Mouse (Mus musculus): ENCODE data around the gene Klra17. TPM values are rescaled to one million over a fixed set of nuclear protein-coding genes. Genes with fewer than 3 reads are reported as not detected.
"Not testable (repeated sequence)": the region's sequence is repeated elsewhere in the genome, so short reads cannot be mapped to it uniquely, and the experiment has no call there.

Klra17 gene
- not detected in 2 replicates for polyA plus RNA-seq (2015; fragmentation: Nextera tagmentation; extraction: Ambion mirVana)

GRCm38 (mm10) chr6:129876549-129876948, at the start of gene Klra17:
Gene Klra17 (minus strand): TSS chr6:129876672.
- H3K9me3 ChIP-seq: peaks cover 11% of the 10 kb centered on the region; the same call in 1 of the 2 replicates
- H3K4me3 ChIP-seq (replicated peaks): no peak within 1 kb of the TSS
- H3K4me1 ChIP-seq (replicated peaks): no peaks in the 10 kb centered on the region
- H3K9ac ChIP-seq (replicated peaks): no peak within 1 kb of the TSS
- no peak for ATAC-seq
- H3K27me3 ChIP-seq: no peaks in the 10 kb centered on the region
- no peaks in the 10 kb centered on the region for H3K36me3 ChIP-seq
- H3K4me2 ChIP-seq (replicated peaks): no peak within 1 kb of the TSS
- WGBS: 57% methylated on average over 1 of the region's 1 CpGs
- H3K27ac ChIP-seq: no peak within 1 kb of the TSS

GRCm38 (mm10) chr6:129917476-129917946, 41.0 kb upstream of the Klra17 start, which contains the start of gene Klra5:
Gene Klra5 (minus strand): TSS chr6:129917650.
- H3K4me2 ChIP-seq (replicated peaks); H3K27me3 ChIP-seq; H3K27ac ChIP-seq; H3K4me3 ChIP-seq (replicated peaks); H3K9ac ChIP-seq (replicated peaks); H3K4me1 ChIP-seq (replicated peaks); ATAC-seq; H3K36me3 ChIP-seq: not testable (repeated sequence)
- peaks cover 32% of the 10 kb centered on the region for H3K9me3 ChIP-seq

GRCm38 (mm10) chr6:129916996-129917395, 40.5 kb upstream of the Klra17 start:
- Histone ChIP-seq H3K4me1 (replicated peaks) (no peaks in the 10 kb centered on the region), H3K36me3 (no peaks in the 10 kb centered on the region), H3K27me3 (no peaks in the 10 kb centered on the region), H3K9me3 (peaks cover 30% of the 10 kb centered on the region; the same call in 1 of the 2 replicates), H3K27ac (no peak overlapping the region), H3K4me3 (replicated peaks) (no peak overlapping the region), H3K4me2 (replicated peaks) (no peak overlapping the region), H3K9ac (replicated peaks) (no peak overlapping the region)
- ATAC-seq: no peak
- WGBS: 74% methylated on average over 1 of the region's 1 CpGs

- ATAC-seq: no peak
- 88% methylated on average over 2 of the region's 2 CpGs for WGBS
Observed at GRCm38 (mm10) chr6:129882525-129882924, 6.1 kb upstream of the Klra17 start.

GRCm38 (mm10) chr6:129862349-129862748, 14.1 kb downstream of the Klra17 start, which contains the start of gene Gm17631:
Gene Gm17631 (plus strand): TSS chr6:129862649.
- H3K27ac ChIP-seq; H3K36me3 ChIP-seq; H3K27me3 ChIP-seq; H3K9ac ChIP-seq (replicated peaks); H3K4me3 ChIP-seq (replicated peaks); H3K4me2 ChIP-seq (replicated peaks); ATAC-seq; H3K4me1 ChIP-seq (replicated peaks): not testable (repeated sequence)
- H3K9me3 ChIP-seq: peaks cover 16% of the 10 kb centered on the region; the same call in 1 of the 2 replicates
- WGBS: no CpG with 5 or more reads among the region's 3 CpGs

More at GRCm38 (mm10) chr6:129882525-129882924, 6.1 kb upstream of the Klra17 start:
- Histone ChIP-seq H3K27ac (no peak overlapping the region), H3K4me1 (replicated peaks) (no peaks in the 10 kb centered on the region), H3K27me3 (no peaks in the 10 kb centered on the region), H3K4me2 (replicated peaks) (no peak overlapping the region), H3K4me3 (replicated peaks) (no peak overlapping the region), H3K9ac (replicated peaks) (no peak overlapping the region), H3K9me3 (peaks cover 23% of the 10 kb centered on the region; the same call in 1 of the 2 replicates), H3K36me3 (no peaks in the 10 kb centered on the region)

GRCm38 (mm10) chr6:129825559-129825958, 50.9 kb downstream of the Klra17 start:
- Histone ChIP-seq H3K27ac (no peak overlapping the region), H3K9ac (replicated peaks) (no peak overlapping the region), H3K4me3 (replicated peaks) (no peak overlapping the region), H3K27me3 (no peaks in the 10 kb centered on the region), H3K4me1 (replicated peaks) (no peaks in the 10 kb centered on the region), H3K4me2 (replicated peaks) (no peak overlapping the region), H3K36me3 (no peaks in the 10 kb centered on the region), H3K9me3 (peaks cover 20% of the 10 kb centered on the region)
- WGBS: 73% methylated on average over 1 of the region's 1 CpGs
- ATAC-seq: no peak

GRCm38 (mm10) chr6:129824004-129824403, 52.5 kb downstream of the Klra17 start:
- Histone ChIP-seq H3K4me1 (replicated peaks) (no peaks in the 10 kb centered on the region), H3K9ac (replicated peaks) (no peak overlapping the region), H3K4me3 (replicated peaks) (no peak overlapping the region), H3K4me2 (replicated peaks) (no peak overlapping the region), H3K27ac (no peak overlapping the region), H3K36me3 (no peaks in the 10 kb centered on the region), H3K27me3 (no peaks in the 10 kb centered on the region), H3K9me3 (peaks cover 19% of the 10 kb centered on the region)
- ATAC-seq: no peak
- 93% methylated on average over 1 of the region's 1 CpGs for WGBS

- 73% methylated on average over 3 of the region's 3 CpGs for WGBS
- no peak overlapping the region for H3K4me3 ChIP-seq (replicated peaks)
- H3K4me2 ChIP-seq (replicated peaks): no peak overlapping the region
- no peak for ATAC-seq
- H3K4me1 ChIP-seq (replicated peaks): no peaks in the 10 kb centered on the region
- peaks cover 4% of the 10 kb centered on the region for H3K9me3 ChIP-seq
- H3K27me3 ChIP-seq: no peaks in the 10 kb centered on the region
- no peak overlapping the region for H3K27ac ChIP-seq
- H3K9ac ChIP-seq (replicated peaks): no peak overlapping the region
- no peaks in the 10 kb centered on the region for H3K36me3 ChIP-seq
Observed at GRCm38 (mm10) chr6:129817731-129818130, 58.7 kb downstream of the Klra17 start.

- H3K36me3 ChIP-seq; H3K4me1 ChIP-seq (replicated peaks); ATAC-seq; H3K9ac ChIP-seq (replicated peaks); H3K27me3 ChIP-seq; H3K4me2 ChIP-seq (replicated peaks); H3K4me3 ChIP-seq (replicated peaks); H3K9me3 ChIP-seq; H3K27ac ChIP-seq: not testable (repeated sequence)
- 88% methylated on average over 3 of the region's 3 CpGs for WGBS
Observed at GRCm38 (mm10) chr6:129784170-129784569, 92.3 kb downstream of the Klra17 start, which contains the start of gene Gm156. Gene Gm156 (minus strand): TSS chr6:129784270.

Other genes starting within 250 kb of the Klra17 start
- gene Klrc3, start 233.3 kb downstream of the Klra17 start, polyA plus RNA-seq (2015; fragmentation: Nextera tagmentation; extraction: Ambion mirVana): not detected in 2 replicates
- not detected in 2 replicates for gene Klrc2, start 216.0 kb downstream of the Klra17 start, polyA plus RNA-seq (2015; fragmentation: Nextera tagmentation; extraction: Ambion mirVana)
- gene Klrc1, start 197.7 kb downstream of the Klra17 start, polyA plus RNA-seq (2015; fragmentation: Nextera tagmentation; extraction: Ambion mirVana): not detected in 2 replicates
- gene Klri1, start 159.5 kb downstream of the Klra17 start, polyA plus RNA-seq (2015; fragmentation: Nextera tagmentation; extraction: Ambion mirVana): not detected in 2 replicates
- not detected in 2 replicates for gene Klri2, start 136.2 kb downstream of the Klra17 start, polyA plus RNA-seq (2015; fragmentation: Nextera tagmentation; extraction: Ambion mirVana)
- not detected in 2 replicates for gene Gm156, start 92.4 kb downstream of the Klra17 start, polyA plus RNA-seq (2015; fragmentation: Nextera tagmentation; extraction: Ambion mirVana)
- gene Gm17631, start 14.0 kb downstream of the Klra17 start, polyA plus RNA-seq (2015; fragmentation: Nextera tagmentation; extraction: Ambion mirVana): not detected in 2 replicates
- not detected in 2 replicates for gene Klra5, start 41.0 kb upstream of the Klra17 start, polyA plus RNA-seq (2015; fragmentation: Nextera tagmentation; extraction: Ambion mirVana)
- not detected in 2 replicates for gene Klra6, start 150.3 kb upstream of the Klra17 start, polyA plus RNA-seq (2015; fragmentation: Nextera tagmentation; extraction: Ambion mirVana)
- not detected in 2 replicates for gene Klra4, start 190.6 kb upstream of the Klra17 start, polyA plus RNA-seq (2015; fragmentation: Nextera tagmentation; extraction: Ambion mirVana)